Mouse (Mus musculus): ENCODE results near the gene Pnkd.

- TF ChIP-seq CTCF (conservative IDR thresholded peaks at IDR 0.05; ENCODE audit: low read length), result no peak
- TF ChIP-seq POU5F1 (IDR thresholded peaks at IDR 0.05; ENCODE audit: borderline replicate concordance, low read length), result no peak
- no peak for TF ChIP-seq NANOG (IDR thresholded peaks at IDR 0.05; ENCODE audit: borderline replicate concordance, low read length)
Observed at GRCm38 (mm10) chr1:74374980-74375379, 90.2 kb downstream of the Pnkd start, which contains the start of gene Slc11a1.

Data from E14TG2a.4 (cell line).